Mouse (Mus musculus): Measurements from ENCODE around the gene Efcab5. TPM values are rescaled to one million over a fixed set of nuclear protein-coding genes. Genes with fewer than 3 reads are reported as not detected.
"Not testable (repeated sequence)": the region's sequence is repeated elsewhere in the genome, so short reads cannot be mapped to it uniquely, and the experiment has no call there.

Efcab5 gene
- polyA plus RNA-seq, 1 experiment from 2014 or later = 0.08 TPM

DNA sequence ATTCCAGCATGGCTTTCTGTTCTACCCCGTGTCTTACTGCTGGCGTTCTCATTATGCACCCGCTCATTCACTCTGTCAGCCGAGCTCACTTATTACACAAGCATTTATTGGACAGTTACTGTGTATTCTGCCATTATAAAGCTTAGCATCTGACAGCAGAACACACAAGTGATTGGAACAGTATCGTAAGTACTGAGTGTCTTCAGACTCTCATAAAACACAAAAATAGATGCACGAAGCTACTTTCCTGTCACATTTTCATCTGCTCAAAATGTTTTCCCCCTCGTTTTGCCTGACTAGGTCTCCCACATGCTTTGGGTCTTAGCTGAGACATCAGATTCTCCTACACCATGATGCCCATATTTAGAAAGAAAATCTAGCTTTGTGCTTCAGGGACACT, 14.2 kb downstream of the Efcab5 start:
- Histone ChIP-seq H3K4me1 (replicated peaks) (no peaks in the 10 kb centered on the region), H3K27me3 (no peaks in the 10 kb centered on the region), H3K4me2 (no peak overlapping the region), H3K36me3 (no peaks in the 10 kb centered on the region), H3K4me3 (replicated peaks) (no peak overlapping the region), H3K9ac (no peak overlapping the region), H3K9me3 (replicated peaks) (no peaks in the 10 kb centered on the region), H3K27ac (no peak overlapping the region)
- ATAC-seq (ENCODE audit: low read depth) = no peak
- DNase-seq = no peak
- 70% methylated on average over 7 of the region's 7 CpGs for WGBS (ENCODE audit: insufficient replicate concordance)

DNA sequence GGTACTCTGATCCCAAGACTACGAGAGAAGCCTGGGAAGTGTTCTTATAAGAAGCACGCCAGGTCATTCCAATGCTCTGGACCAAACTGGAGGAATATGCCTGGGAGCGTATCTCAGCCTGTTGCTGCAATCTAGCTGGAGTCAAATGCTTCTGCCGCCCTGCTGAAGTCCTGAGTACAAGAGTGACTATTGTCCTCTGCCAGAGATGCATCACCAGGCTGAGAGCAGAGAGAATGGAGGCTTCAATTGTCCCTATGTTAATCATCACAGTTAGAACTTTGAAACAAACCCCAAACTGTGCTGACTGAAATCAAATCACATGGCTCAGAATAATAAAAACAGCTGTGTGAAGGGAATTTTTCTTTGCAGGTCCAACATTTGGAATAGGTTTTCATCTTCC, 15.0 kb downstream of the Efcab5 start:
- Histone ChIP-seq H3K36me3 (no peaks in the 10 kb centered on the region), H3K9ac (no peak overlapping the region), H3K27ac (no peak overlapping the region), H3K27me3 (no peaks in the 10 kb centered on the region), H3K4me1 (replicated peaks) (no peaks in the 10 kb centered on the region), H3K4me2 (no peak overlapping the region), H3K4me3 (replicated peaks) (no peak overlapping the region), H3K9me3 (replicated peaks) (no peaks in the 10 kb centered on the region)
- WGBS (ENCODE audit: insufficient replicate concordance) = 60% methylated on average over 4 of the region's 4 CpGs
- ATAC-seq (ENCODE audit: low read depth) = no peak
- DNase-seq = no peak

DNA sequence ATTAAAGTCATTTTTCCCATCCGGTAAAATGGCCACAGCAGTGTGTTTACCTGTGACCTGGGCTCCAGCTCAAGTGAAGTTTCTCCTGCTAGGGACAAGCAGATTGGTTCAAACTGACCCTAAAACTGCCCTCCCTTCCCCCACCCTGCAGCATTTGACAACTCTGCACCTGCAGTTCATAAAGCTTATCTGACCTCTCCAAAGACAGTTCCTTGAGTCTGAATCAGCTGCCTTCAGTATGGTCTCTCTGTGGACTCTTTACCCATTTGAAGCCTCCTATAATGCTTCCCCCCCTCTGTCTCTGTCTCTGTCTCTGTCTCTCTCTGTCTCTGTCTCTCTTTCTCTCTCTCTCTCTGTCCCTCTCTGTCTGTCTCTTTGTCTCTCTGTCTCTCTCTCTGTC, 28.0 kb downstream of the Efcab5 start:
- WGBS (ENCODE audit: insufficient replicate concordance) = 44% methylated on average over 1 of the region's 1 CpGs
- Histone ChIP-seq H3K27ac (no peak overlapping the region), H3K9ac (no peak overlapping the region), H3K4me3 (replicated peaks) (no peak overlapping the region), H3K4me1 (replicated peaks) (0 out of 2 replicates have a peak, but pooled peaks cover 4% of the 10 kb centered on the region), H3K9me3 (replicated peaks) (no peaks in the 10 kb centered on the region), H3K36me3 (no peaks in the 10 kb centered on the region), H3K4me2 (no peak overlapping the region), H3K27me3 (no peaks in the 10 kb centered on the region)
- ATAC-seq (ENCODE audit: low read depth) (no peak), DNase-seq (no peak)

DNA sequence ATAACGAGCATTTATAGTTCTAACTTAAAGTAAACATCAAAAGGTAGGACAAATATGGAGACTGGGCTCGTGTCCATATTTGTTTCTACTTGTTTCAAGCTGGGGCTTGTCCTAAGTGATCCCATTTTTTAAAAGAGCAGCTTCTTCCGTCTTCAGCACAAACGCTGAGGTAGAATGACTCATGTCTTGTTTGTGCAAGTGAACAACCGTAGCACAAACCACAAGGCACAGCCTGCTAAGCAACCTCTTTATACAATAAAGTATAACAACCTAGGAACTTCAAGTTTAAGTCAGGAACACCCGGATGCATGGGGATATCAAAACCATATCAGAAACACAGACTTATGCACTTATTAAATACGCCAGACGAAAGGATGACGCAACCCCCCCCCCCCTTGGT, 28.4 kb downstream of the Efcab5 start:
- DNase-seq (no peak), ATAC-seq (ENCODE audit: low read depth) (no peak)
- 0 out of 2 replicates have a peak, but pooled peaks cover 4% of the 10 kb centered on the region for H3K4me1 ChIP-seq (replicated peaks)
- H3K9me3 ChIP-seq (replicated peaks) = no peaks in the 10 kb centered on the region
- no peaks in the 10 kb centered on the region for H3K36me3 ChIP-seq
- no peak overlapping the region for H3K4me2 ChIP-seq
- H3K4me3 ChIP-seq (replicated peaks) = no peak overlapping the region
- H3K27me3 ChIP-seq = no peaks in the 10 kb centered on the region
- no peak overlapping the region for H3K9ac ChIP-seq
- H3K27ac ChIP-seq = no peak overlapping the region
- WGBS (ENCODE audit: insufficient replicate concordance) = 47% methylated on average over 9 of the region's 9 CpGs

DNA sequence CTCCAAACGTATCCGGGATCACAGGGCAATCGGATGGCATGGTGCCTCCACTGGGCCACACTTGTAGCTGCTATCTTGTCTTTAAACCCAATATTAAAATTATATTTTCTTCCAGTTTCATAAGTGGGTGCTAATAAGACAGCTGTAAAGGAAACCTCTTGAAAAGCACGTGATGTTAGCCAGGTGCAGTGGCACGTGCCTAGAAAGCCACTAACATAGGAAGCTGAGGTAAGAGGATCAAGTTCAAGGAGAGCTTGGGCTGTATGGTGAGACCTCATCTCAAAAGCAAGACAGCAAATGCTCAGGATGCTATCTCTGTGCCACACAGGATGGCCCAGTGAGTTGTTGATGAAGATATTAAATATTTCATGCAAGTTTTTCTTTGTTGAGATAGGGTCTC, 34.6 kb downstream of the Efcab5 start:
- no peak overlapping the region for H3K4me2 ChIP-seq
- H3K27me3 ChIP-seq = no peaks in the 10 kb centered on the region
- no peak overlapping the region for H3K4me3 ChIP-seq (replicated peaks)
- no peaks in the 10 kb centered on the region for H3K36me3 ChIP-seq
- 62% methylated on average over 5 of the region's 5 CpGs for whole genome bisulfite sequencing (ENCODE audit: insufficient replicate concordance)
- no peak for DNase-seq
- no peaks in the 10 kb centered on the region for H3K9me3 ChIP-seq (replicated peaks)
- no peak overlapping the region for H3K27ac ChIP-seq
- ATAC-seq (ENCODE audit: low read depth) = no peak
- H3K4me1 ChIP-seq (replicated peaks) = no peaks in the 10 kb centered on the region
- no peak overlapping the region for H3K9ac ChIP-seq

DNA sequence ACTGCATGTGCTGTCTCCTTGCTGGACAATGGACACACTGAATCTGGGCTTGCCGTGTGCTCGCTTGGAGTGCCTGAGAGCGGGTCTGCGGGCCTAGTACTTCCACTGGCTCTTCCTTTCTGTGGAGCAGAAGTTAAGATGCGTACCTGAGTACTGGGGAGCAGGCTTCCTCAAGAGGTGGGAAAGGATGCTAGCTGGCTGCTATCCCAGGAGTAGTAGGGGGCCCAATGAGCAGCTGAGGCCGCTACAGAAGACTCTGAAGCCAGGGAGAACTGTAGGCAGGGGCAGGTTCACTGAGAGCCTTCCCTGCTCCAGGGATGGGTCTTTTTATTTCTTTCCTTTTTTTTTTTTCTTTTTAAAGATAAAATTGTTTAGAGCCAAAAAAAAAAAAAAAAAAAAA, 38.0 kb downstream of the Efcab5 start:
- H3K27ac ChIP-seq = no peak overlapping the region
- ATAC-seq (ENCODE audit: low read depth) (no peak), DNase-seq (no peak)
- no peak overlapping the region for H3K4me3 ChIP-seq (replicated peaks)
- no peak overlapping the region for H3K4me2 ChIP-seq
- H3K27me3 ChIP-seq = no peaks in the 10 kb centered on the region
- H3K4me1 ChIP-seq (replicated peaks) = no peaks in the 10 kb centered on the region
- H3K9me3 ChIP-seq (replicated peaks) = no peaks in the 10 kb centered on the region
- no peaks in the 10 kb centered on the region for H3K36me3 ChIP-seq
- 85% methylated on average over 6 of the region's 6 CpGs for WGBS (ENCODE audit: insufficient replicate concordance)
- H3K9ac ChIP-seq = no peak overlapping the region

DNA sequence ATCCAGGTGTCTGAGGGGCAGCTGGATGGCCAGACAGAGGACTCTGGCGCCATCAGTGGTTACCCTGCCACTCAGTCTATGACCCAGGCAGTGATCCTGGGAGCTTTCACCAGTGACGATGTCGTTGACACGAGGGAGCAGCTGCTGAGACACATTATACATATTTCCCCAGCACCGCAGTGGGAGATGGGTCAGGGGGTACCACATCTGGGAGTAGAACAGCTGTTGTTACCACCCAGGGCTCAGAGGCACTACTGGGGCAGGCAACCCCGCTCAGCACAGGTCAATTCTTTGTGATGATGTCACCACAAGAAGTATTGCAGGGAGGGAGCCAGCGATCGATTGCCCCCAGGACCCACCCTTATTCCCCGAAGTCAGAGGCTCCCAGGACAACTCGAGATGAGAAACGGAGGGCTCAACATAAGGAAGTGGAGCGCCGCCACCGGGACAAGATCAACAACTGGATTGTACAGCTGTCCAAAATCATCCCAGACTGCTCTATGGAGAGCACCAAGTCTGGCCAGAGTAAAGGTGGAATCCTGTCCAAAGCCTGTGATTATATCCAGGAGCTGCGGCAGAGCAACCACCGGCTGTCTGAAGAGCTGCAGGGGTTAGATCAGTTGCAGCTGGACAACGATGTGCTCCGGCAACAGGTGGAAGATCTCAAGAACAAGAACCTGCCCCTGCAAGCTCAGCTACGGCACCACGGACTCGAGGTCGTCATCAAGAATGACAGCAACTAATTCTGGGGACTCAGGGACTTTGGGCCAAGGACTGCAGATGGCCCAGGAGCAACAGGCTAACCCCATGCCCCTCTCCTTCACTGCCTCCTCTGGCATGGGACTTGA, 38.8 kb downstream of the Efcab5 start:
- not testable (repeated sequence) for H3K36me3 ChIP-seq; H3K27ac ChIP-seq; DNase-seq; H3K27me3 ChIP-seq; H3K4me2 ChIP-seq; H3K9ac ChIP-seq; H3K4me3 ChIP-seq (replicated peaks); H3K4me1 ChIP-seq (replicated peaks); H3K9me3 ChIP-seq (replicated peaks); ATAC-seq (ENCODE audit: low read depth)
- WGBS (ENCODE audit: insufficient replicate concordance) = 83% methylated on average over 22 of the region's 22 CpGs

DNA sequence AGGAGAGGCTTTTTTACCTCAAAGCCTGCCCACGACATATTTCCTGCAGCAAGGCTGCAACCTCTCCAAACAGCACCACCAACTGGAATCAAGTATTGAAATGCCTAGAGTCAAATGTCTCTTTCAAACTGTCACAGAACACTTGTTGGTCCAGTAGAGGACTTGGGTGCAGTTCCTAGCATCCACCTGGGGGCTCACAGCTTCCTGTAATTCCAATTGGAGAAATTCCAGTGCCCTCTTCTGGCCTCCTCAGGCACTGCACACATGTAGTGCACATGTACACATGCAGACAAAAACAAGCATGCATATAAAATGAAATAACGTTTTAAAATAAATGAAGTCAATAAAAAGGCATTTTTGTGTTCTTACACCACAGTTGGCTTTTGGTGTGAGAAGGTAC, 40.0 kb downstream of the Efcab5 start:
- no peak overlapping the region for H3K27ac ChIP-seq
- H3K9me3 ChIP-seq (replicated peaks) = no peaks in the 10 kb centered on the region
- no peak for ATAC-seq (ENCODE audit: low read depth)
- no peaks in the 10 kb centered on the region for H3K27me3 ChIP-seq
- no peaks in the 10 kb centered on the region for H3K36me3 ChIP-seq
- WGBS (ENCODE audit: insufficient replicate concordance) = 59% methylated on average over 2 of the region's 2 CpGs
- H3K9ac ChIP-seq = no peak overlapping the region
- H3K4me1 ChIP-seq (replicated peaks) = peaks cover 5% of the 10 kb centered on the region
- no peak overlapping the region for H3K4me3 ChIP-seq (replicated peaks)
- no peak overlapping the region for H3K4me2 ChIP-seq
- DNase-seq = no peak

DNA sequence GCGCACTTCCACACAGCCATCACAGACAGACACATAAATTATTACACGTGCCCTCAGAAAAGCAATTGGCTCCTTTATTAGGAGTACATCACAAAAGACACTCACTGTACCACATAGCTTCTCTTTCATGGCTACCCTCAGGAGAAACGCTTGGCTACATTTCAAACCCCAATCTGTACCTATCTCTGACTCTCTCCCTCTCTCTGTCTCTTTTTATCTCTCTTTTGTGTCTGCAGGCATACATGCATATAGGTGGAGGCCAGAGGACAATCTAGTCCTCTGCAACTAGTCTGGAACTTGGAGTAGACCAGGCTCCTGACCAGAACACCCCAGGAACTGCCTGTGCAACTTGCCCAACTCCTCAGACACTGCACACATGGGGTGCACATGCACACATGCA, 41.0 kb downstream of the Efcab5 start:
- H3K27ac ChIP-seq = no peak overlapping the region
- no peak overlapping the region for H3K4me2 ChIP-seq
- 68% methylated on average over 3 of the region's 3 CpGs for WGBS (ENCODE audit: insufficient replicate concordance)
- no peaks in the 10 kb centered on the region for H3K9me3 ChIP-seq (replicated peaks)
- no peaks in the 10 kb centered on the region for H3K36me3 ChIP-seq
- H3K9ac ChIP-seq = no peak overlapping the region
- no peak overlapping the region for H3K4me3 ChIP-seq (replicated peaks)
- ATAC-seq (ENCODE audit: low read depth) = no peak
- no peak for DNase-seq
- no peaks in the 10 kb centered on the region for H3K27me3 ChIP-seq
- H3K4me1 ChIP-seq (replicated peaks) = peaks cover 5% of the 10 kb centered on the region

DNA sequence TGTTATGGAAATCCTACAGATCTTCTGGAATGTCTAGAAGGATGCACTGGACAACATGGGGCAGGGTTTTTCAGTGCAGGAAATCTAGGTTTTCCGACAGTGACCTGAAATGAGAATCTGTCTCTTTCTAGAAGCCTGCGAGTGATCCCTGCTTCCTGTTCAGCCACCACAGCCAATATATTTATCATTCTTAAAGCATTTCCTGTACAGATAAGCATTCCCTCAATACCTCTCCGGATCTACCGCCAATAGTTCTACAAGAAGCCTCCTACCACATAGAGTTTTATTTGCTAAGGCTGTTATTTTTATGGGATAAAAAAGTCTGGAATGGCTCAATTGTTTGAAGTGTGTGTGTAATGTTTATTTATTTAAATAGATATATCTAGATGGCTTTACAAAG, 43.3 kb downstream of the Efcab5 start:
- WGBS (ENCODE audit: insufficient replicate concordance) = 16% methylated on average over 4 of the region's 4 CpGs
- no peak overlapping the region for H3K4me2 ChIP-seq
- H3K4me3 ChIP-seq (replicated peaks) = no peak overlapping the region
- ATAC-seq (ENCODE audit: low read depth) (no peak), DNase-seq (no peak)
- no peaks in the 10 kb centered on the region for H3K27me3 ChIP-seq
- no peak overlapping the region for H3K9ac ChIP-seq
- H3K36me3 ChIP-seq = no peaks in the 10 kb centered on the region
- H3K27ac ChIP-seq = no peak overlapping the region
- H3K9me3 ChIP-seq (replicated peaks) = no peaks in the 10 kb centered on the region
- H3K4me1 ChIP-seq (replicated peaks) = peaks cover 5% of the 10 kb centered on the region

DNA sequence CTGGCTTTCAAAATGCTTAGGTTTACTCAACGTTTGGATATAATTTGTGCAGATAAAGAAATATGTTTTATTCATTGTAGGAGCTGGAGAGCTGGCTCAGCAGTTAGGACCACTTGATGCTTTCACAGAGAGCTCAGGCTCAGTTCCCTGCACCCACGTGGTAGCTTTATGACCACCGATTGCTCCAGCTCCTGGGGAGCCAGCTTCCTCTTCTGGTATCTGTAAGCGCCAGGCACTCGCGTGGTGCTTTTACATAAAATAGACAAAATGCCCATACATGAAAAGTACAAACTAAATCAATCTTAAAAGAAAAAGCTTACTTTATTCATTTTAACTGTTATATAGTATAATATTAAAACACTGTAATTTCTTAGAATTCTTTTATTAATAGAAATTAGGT, 46.8 kb downstream of the Efcab5 start:
- DNase-seq (no peak), ATAC-seq (ENCODE audit: low read depth) (no peak)
- no peaks in the 10 kb centered on the region for H3K36me3 ChIP-seq
- no peak overlapping the region for H3K27ac ChIP-seq
- no peak overlapping the region for H3K4me3 ChIP-seq (replicated peaks)
- 23% methylated on average over 6 of the region's 6 CpGs for WGBS (ENCODE audit: insufficient replicate concordance)
- no peaks in the 10 kb centered on the region for H3K27me3 ChIP-seq
- H3K4me2 ChIP-seq = no peak overlapping the region
- H3K4me1 ChIP-seq (replicated peaks) = peaks cover 5% of the 10 kb centered on the region
- H3K9ac ChIP-seq = no peak overlapping the region
- no peaks in the 10 kb centered on the region for H3K9me3 ChIP-seq (replicated peaks)

DNA sequence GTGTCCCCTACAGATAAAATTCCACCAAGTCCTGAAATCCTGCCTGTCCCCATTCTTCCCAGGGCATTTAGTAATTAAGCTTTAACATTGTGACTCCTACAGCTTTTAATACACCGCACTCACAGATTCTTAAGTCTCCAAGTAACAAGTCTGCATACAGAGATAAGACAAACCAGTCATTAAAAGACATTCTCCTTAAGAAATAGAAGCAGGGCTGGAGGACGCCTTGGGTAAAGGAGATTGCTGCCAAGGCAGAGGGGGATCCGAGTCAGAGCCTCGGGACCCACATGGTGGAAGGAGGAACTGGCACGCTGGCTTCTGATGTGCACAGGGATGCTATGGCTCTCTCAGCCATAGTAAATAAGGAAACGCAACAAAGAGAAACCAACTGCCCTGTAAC, 48.8 kb downstream of the Efcab5 start:
- no peaks in the 10 kb centered on the region for H3K36me3 ChIP-seq
- 40% methylated on average over 6 of the region's 6 CpGs for WGBS (ENCODE audit: insufficient replicate concordance)

More for the DNA sequence above, 48.8 kb downstream of the Efcab5 start:
- H3K27me3 ChIP-seq = no peaks in the 10 kb centered on the region
- H3K4me2 ChIP-seq = no peak overlapping the region
- H3K4me1 ChIP-seq (replicated peaks) = no peaks in the 10 kb centered on the region; the same call in 1 of the 2 replicates
- H3K4me3 ChIP-seq (replicated peaks) = no peak overlapping the region
- H3K27ac ChIP-seq = no peak overlapping the region
- H3K9ac ChIP-seq = no peak overlapping the region
- ATAC-seq (ENCODE audit: low read depth) (no peak), DNase-seq (no peak)
- H3K9me3 ChIP-seq (replicated peaks) = no peaks in the 10 kb centered on the region
